Mouse (Mus musculus) forebrain, embryonic 16.5 days (tissue): ENCODE data around the gene Uri1. TPM values are rescaled to one million over a fixed set of nuclear protein-coding genes. Genes with fewer than 3 reads are reported as not detected.

Experiments used
- ATAC-seq: fragments of 200-750 bp; cut with Nextera tagmentation; 2 replicates; pipeline ENCODE4 v1.8.0; 2017; ENCODE audit warnings: mild to moderate bottlenecking, moderate library complexity
- H3K27ac ChIP-seq: fragments of 300-500 bp; sonication (generic); 2 replicates; pipeline ENCODE4 v1.5.1; 2014; ENCODE audit warnings: low read length, control low read depth
- H3K27me3 ChIP-seq: fragments of 300-500 bp; sonication (generic); replicated peaks from 2 replicates; pipeline ENCODE4 v1.6.1; 2014; ENCODE audit warnings: low read length; ENCODE audit not compliant: control insufficient read depth, insufficient read depth
- H3K36me3 ChIP-seq: fragments of 300-500 bp; sonication (generic); 2 replicates; pipeline ENCODE4 v1.6.1; 2014; ENCODE audit not compliant: control insufficient read depth, insufficient read depth
- H3K4me1 ChIP-seq: fragments of 300-500 bp; sonication (generic); replicated peaks from 2 replicates; pipeline ENCODE4 v1.6.1; 2014; ENCODE audit warnings: low read length; ENCODE audit not compliant: control insufficient read depth, insufficient read depth
- H3K4me2 ChIP-seq: fragments of 300-500 bp; sonication (generic); 2 replicates; pipeline ENCODE4 v1.6.1; 2014; ENCODE audit warnings: mild to moderate bottlenecking, low read length, control low read depth
- H3K4me3 ChIP-seq: fragments of 300-500 bp; sonication (generic); replicated peaks from 2 replicates; pipeline ENCODE4 v1.5.1; 2014; ENCODE audit warnings: mild to moderate bottlenecking, low read length, control low read depth
- H3K9ac ChIP-seq: fragments of 300-500 bp; sonication (generic); replicated peaks from 2 replicates; pipeline ENCODE4 v1.6.1; 2014; ENCODE audit warnings: low read depth, low read length, control low read depth
- H3K9me3 ChIP-seq: fragments of 300-500 bp; sonication (generic); 2 replicates; pipeline ENCODE4 v1.6.1; 2016; ENCODE audit warnings: low read length; ENCODE audit not compliant: control insufficient read depth
- WGBS: fragments of 180-500 bp; shearing (Covaris S2); extraction: QIAGEN DNeasy Blood & Tissue Kit; methylation state at CpG from one replicate; pipeline ENCODE4 v1.1.7; 2014; 5-methylcytosine and 5-hydroxymethylcytosine counted together
- polyA plus RNA-seq: library from polyadenylated mRNA; unstranded; fragments of >200 nt; fragmentation: Nextera tagmentation; extraction: Ambion mirVana; gene quantifications from 2 replicates; pipeline ENCODE4 v1.2.1, GENCODE M21; 2015

Uri1 gene
- polyA plus RNA-seq, 1 experiment from 2014 or later = 35.9 TPM

DNA sequence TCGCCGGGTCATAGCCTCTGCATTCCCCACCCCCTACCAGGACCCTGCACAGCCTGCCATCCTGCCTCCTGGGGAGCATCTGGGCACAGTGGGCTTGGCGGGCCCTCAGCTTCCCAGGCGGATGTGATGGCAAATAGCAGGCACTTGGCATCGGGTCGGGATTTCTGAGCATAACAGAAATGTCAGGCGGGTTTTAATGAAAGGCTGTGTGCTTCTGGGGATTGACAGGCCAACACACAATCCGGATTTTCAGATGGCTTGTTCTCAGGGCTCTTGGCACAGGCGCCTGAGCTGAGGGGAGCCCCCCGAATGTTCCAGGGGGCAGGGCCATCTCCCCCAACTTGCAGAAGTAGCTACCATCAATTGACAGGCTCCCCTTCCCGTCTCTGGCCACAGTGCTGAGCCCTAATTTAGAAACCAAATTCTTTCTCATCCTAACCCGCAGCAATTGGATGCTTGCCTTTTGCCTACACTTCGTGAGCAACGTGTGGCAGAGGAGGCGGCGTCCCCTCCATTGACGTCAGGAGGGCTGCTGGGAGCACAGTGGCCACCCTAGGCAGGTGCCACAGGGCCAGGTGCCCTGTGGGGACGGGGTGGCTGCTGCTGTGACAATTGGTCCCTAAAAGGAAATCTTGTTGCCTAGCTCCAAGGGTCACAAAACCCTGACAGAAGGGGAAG lies 106.5 kb downstream of the Uri1 start:
- peak; percentile 86 for ATAC-seq
- Histone ChIP-seq H3K36me3 (no peaks in the 10 kb centered on the region), H3K27me3 (no peaks in the 10 kb centered on the region), H3K4me1 (peaks cover 18% of the 10 kb centered on the region), H3K4me3 (no peak overlapping the region), H3K4me2 (0 out of 2 replicates have a peak overlapping the region, but pooled peaks have one; percentile 1), H3K9ac (0 out of 2 replicates have a peak overlapping the region, but pooled peaks have one; percentile 1), H3K27ac (0 out of 2 replicates have a peak overlapping the region, but pooled peaks have one; percentile 16), H3K9me3 (no peaks in the 10 kb centered on the region)
- WGBS = 31% methylated on average over 18 of the region's 18 CpGs

DNA sequence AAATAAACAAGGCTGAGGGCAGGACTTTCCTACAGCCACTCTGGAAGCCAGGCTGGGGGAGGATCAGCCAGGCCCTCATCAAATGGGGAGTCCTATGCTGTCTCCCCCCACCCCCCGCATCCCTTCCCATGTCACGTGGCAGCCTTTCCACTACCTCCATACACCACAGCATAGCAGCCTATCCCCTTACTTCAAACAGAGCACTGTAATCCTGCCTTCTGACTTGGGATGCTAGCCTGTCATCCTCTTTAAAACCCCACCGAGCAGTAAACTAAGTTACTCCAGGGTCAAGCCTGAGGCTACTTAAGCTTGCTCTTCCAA lies 111.6 kb downstream of the Uri1 start:
- ATAC-seq = no peak
- Histone ChIP-seq H3K27me3 (no peaks in the 10 kb centered on the region), H3K36me3 (no peaks in the 10 kb centered on the region), H3K9ac (no peak overlapping the region), H3K4me2 (no peak overlapping the region), H3K4me3 (no peak overlapping the region), H3K4me1 (peaks cover 13% of the 10 kb centered on the region), H3K9me3 (no peaks in the 10 kb centered on the region), H3K27ac (no peak overlapping the region)
- 9% methylated on average over 3 of the region's 3 CpGs for WGBS

DNA sequence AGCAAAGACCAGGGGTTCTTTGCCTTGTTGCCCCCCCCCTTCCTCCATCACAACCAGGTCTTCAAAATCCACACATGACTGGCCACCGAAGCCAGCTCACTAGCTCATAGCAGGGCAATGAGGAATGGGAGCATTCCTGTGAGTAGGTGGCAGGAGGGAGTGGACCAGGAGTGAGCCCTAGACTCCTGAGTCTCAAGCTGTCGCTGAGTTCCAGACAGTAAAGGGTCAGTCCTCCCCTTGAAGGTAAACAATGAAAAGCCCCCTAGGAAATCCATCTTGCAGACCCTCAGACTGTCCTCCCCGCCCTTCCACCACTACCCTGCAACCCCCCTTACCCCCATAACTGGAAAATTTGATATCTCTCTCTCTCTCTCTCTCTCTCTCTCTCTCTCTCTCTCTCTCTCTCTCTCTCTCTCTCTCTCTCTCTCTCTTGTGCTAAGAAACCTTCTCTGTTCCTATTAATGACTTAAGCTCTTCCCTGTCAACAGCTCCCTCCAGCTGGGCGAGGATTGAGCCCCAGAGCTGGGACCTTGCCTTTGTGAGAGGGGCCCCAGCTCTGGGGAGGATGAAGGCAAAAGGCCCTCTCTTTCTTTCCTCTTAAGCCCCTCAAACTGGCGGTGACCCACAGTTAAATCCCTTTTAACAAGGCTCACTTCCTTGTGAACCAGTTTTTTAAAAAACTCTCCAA lies 112.1 kb downstream of the Uri1 start:
- no peak for ATAC-seq
- WGBS = 28% methylated on average over 5 of the region's 5 CpGs

DNA sequence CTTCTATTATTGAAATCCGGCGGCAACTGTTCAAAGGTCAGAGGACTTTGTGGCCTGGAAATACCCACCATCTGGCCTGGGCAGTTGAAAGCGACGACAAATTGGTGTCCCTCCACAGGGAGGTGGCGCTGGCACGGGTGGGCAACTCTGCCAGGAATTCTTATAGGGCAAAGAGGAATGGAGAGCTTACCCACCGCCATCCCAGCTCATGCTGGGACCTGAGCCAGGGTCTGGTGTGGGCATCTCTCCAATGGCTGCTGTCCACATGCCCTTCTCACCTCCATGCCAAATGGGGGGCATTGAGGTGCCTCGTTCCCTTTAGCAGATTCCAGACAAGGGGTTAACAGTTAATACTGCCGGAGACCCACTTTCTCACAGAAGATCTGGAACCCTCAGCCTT lies 113.2 kb downstream of the Uri1 start:
- no peak overlapping the region for H3K4me2 ChIP-seq
- ATAC-seq = no peak
- no peaks in the 10 kb centered on the region for H3K36me3 ChIP-seq
- H3K9ac ChIP-seq = no peak overlapping the region
- no peak overlapping the region for H3K4me3 ChIP-seq
- 56% methylated on average over 9 of the region's 9 CpGs for WGBS
- no peak overlapping the region for H3K27ac ChIP-seq
- peaks cover 6% of the 10 kb centered on the region for H3K4me1 ChIP-seq
- no peaks in the 10 kb centered on the region for H3K9me3 ChIP-seq
- no peaks in the 10 kb centered on the region for H3K27me3 ChIP-seq

More for the DNA sequence above, 112.1 kb downstream of the Uri1 start:
- no peaks in the 10 kb centered on the region for H3K27me3 ChIP-seq
- no peak overlapping the region for H3K4me3 ChIP-seq
- H3K9ac ChIP-seq = no peak overlapping the region
- H3K9me3 ChIP-seq = no peaks in the 10 kb centered on the region
- no peak overlapping the region for H3K4me2 ChIP-seq
- no peaks in the 10 kb centered on the region for H3K36me3 ChIP-seq
- no peak overlapping the region for H3K27ac ChIP-seq
- peaks cover 8% of the 10 kb centered on the region for H3K4me1 ChIP-seq

Other genes with a start within 250 kb of the Uri1 start
- gene Zfp536, start 249.9 kb downstream of the Uri1 start, polyA plus RNA-seq = 29.1 and 31.1 TPM in 2 replicates
- 14.3 and 14.5 TPM in 2 replicates for gene Ccne1, start 84.0 kb upstream of the Uri1 start, polyA plus RNA-seq
- gene 1600014C10Rik, start 159.7 kb upstream of the Uri1 start, polyA plus RNA-seq = 17.7 and 18.7 TPM in 2 replicates
- gene Plekhf1, start 204.5 kb upstream of the Uri1 start, polyA plus RNA-seq = 0.42 and 0.71 TPM in 2 replicates
- gene Pop4, start 247.9 kb upstream of the Uri1 start, polyA plus RNA-seq = 88.1 and 91.0 TPM in 2 replicates